Mouse (Mus musculus): ENCODE results near the gene Gm11492.
A peak's percentile ranks its signal among the peaks of the same experiment; 100 is the strongest.

The Gm11492 gene

GRCm38 (mm10) chr11:87566501-87566900 is at the start of gene Gm11492:
Gm11492 (plus strand) TSS chr11:87566653.
- no peak for DNase-seq (ENCODE audit: low spot score)

GRCm38 (mm10) chr11:87519260-87519659 is 47.2 kb upstream of the Gm11492 start:
- peak; percentile 72 for DNase-seq (ENCODE audit: low spot score)

GRCm38 (mm10) chr11:87523466-87523865 is 43.0 kb upstream of the Gm11492 start:
- DNase-seq (ENCODE audit: low spot score), result no peak

GRCm38 (mm10) chr11:87523967-87524366 is 42.5 kb upstream of the Gm11492 start:
- no peak for DNase-seq (ENCODE audit: low spot score)

- DNase-seq (ENCODE audit: low spot score), result no peak
Measured at GRCm38 (mm10) chr11:87524780-87525179, 41.7 kb upstream of the Gm11492 start.

- DNase-seq (ENCODE audit: low spot score), result no peak
Measured at GRCm38 (mm10) chr11:87527364-87527763, 39.1 kb upstream of the Gm11492 start.

GRCm38 (mm10) chr11:87527990-87528389 is 38.5 kb upstream of the Gm11492 start:
- DNase-seq (ENCODE audit: low spot score), result no peak

GRCm38 (mm10) chr11:87531695-87532094 is 34.8 kb upstream of the Gm11492 start:
- peak; percentile 56 for DNase-seq (ENCODE audit: low spot score)

GRCm38 (mm10) chr11:87542285-87542684 is 24.2 kb upstream of the Gm11492 start:
- peak; percentile 17 for DNase-seq (ENCODE audit: low spot score)

GRCm38 (mm10) chr11:87542906-87543305 is 23.5 kb upstream of the Gm11492 start:
- DNase-seq (ENCODE audit: low spot score), result no peak

- DNase-seq (ENCODE audit: low spot score), result no peak
Measured at GRCm38 (mm10) chr11:87553342-87553741, 13.1 kb upstream of the Gm11492 start.

GRCm38 (mm10) chr11:87554386-87554785 is 12.1 kb upstream of the Gm11492 start:
- no peak for DNase-seq (ENCODE audit: low spot score)

GRCm38 (mm10) chr11:87555106-87555703 is 11.2 kb upstream of the Gm11492 start:
- peak; percentile 77 for DNase-seq (ENCODE audit: low spot score)

GRCm38 (mm10) chr11:87561208-87561607 is 5.2 kb upstream of the Gm11492 start:
- no peak for DNase-seq (ENCODE audit: low spot score)

GRCm38 (mm10) chr11:87568255-87568953 is 2.0 kb downstream of the Gm11492 start, which contains the start of gene Sept4:
Sept4 (plus strand) TSS chr11:87568903.
- DNase-seq (ENCODE audit: low spot score), result no peak

GRCm38 (mm10) chr11:87570743-87571142 is 4.3 kb downstream of the Gm11492 start:
- DNase-seq (ENCODE audit: low spot score), result no peak

GRCm38 (mm10) chr11:87571361-87571950 is 5.0 kb downstream of the Gm11492 start:
- no peak for DNase-seq (ENCODE audit: low spot score)

GRCm38 (mm10) chr11:87573751-87574150 is 7.3 kb downstream of the Gm11492 start:
- peak; percentile 41 for DNase-seq (ENCODE audit: low spot score)

- no peak for DNase-seq (ENCODE audit: low spot score)
Measured at GRCm38 (mm10) chr11:87574520-87575180, 8.2 kb downstream of the Gm11492 start.

- DNase-seq (ENCODE audit: low spot score), result peak; percentile 39
Measured at GRCm38 (mm10) chr11:87577601-87578248, 11.3 kb downstream of the Gm11492 start.

GRCm38 (mm10) chr11:87578249-87578962 is 12.0 kb downstream of the Gm11492 start:
- peak; percentile 77 for DNase-seq (ENCODE audit: low spot score)
